Mouse (Mus musculus) brain, embryonic 14.5 days (tissue): ENCODE data around the gene Gale.

ENCODE experiments used
- CTCF ChIP-seq: fragments of 200-500 bp; IDR thresholded peaks from 2 replicates; pipeline ENCODE4 v1.5.1; 2012; ENCODE audit warnings: inconsistent platforms, mild to moderate bottlenecking, moderate library complexity, borderline replicate concordance; ENCODE audit not compliant: insufficient read depth, insufficient read length; ENCODE audit errors: extremely low read depth
- POLR2A ChIP-seq: fragments of 200-500 bp; IDR thresholded peaks from 2 replicates; pipeline ENCODE4 v1.6.1; 2012; ENCODE audit warnings: mild to moderate bottlenecking, inconsistent platforms, borderline replicate concordance; ENCODE audit not compliant: poor library complexity, insufficient read depth, insufficient read length, severe bottlenecking; ENCODE audit errors: extremely low read depth

- no peak for TF ChIP-seq CTCF
- TF ChIP-seq POLR2A: no peak
These were observed 36.7 kb upstream of the Gale start for GRCm38 (mm10) chr4:135926861-135927260.
